Mouse (Mus musculus) liver, embryonic 14.5 days (tissue): ENCODE results near the gene Mical2. TPM values are rescaled to one million over a fixed set of nuclear protein-coding genes. Genes with fewer than 3 reads are reported as not detected.

ENCODE experiments used
- ATAC-seq: fragments of 200-750 bp; cut with Nextera tagmentation; 2 replicates; pipeline ENCODE4 v1.8.0; 2017; ENCODE audit warnings: moderate number of reproducible peaks, mild to moderate bottlenecking, moderate library complexity; ENCODE audit not compliant: insufficient read depth
- DNase-seq, 3 experiments: peaks; one replicate each; pipeline ENCODE4 v3.0.0-alpha.2; 2012 to 2013; ENCODE audit warnings: low read depth in 3 of 3, low spot score in 3 of 3
- H3K27ac ChIP-seq: fragments of 300-500 bp; sonication (generic); 2 replicates; pipeline ENCODE4 v1.5.1; 2014; ENCODE audit warnings: moderate library complexity, mild to moderate bottlenecking, control low read depth, inconsistent platforms
- H3K27me3 ChIP-seq: fragments of 300-500 bp; sonication (generic); 2 replicates; pipeline ENCODE4 v1.6.1; 2014; ENCODE audit warnings: mild to moderate bottlenecking, low read length, moderate library complexity; ENCODE audit not compliant: control insufficient read depth, insufficient read depth
- H3K36me3 ChIP-seq: fragments of 300-500 bp; sonication (generic); replicated peaks from 2 replicates; pipeline ENCODE4 v1.6.1; 2014; ENCODE audit warnings: low read depth; ENCODE audit not compliant: control insufficient read depth, insufficient read depth
- H3K4me1 ChIP-seq, 2 experiments: fragments of 200-500 bp in 1 of 2; fragments of 300-500 bp in 1 of 2; sonication (generic) in 1 of 2; replicated peaks; 2 replicates each; pipeline ENCODE4 v1.6.1; 2012 to 2014; ENCODE audit warnings: antibody characterized with exemption in 1 of 2, inconsistent platforms in 1 of 2, low read length in 1 of 2; ENCODE audit not compliant: control insufficient read depth in 2 of 2, insufficient read depth in 2 of 2
- H3K4me2 ChIP-seq: fragments of 300-500 bp; sonication (generic); 2 replicates; pipeline ENCODE4 v1.6.1; 2014; ENCODE audit warnings: low read depth, mild to moderate bottlenecking, control low read depth, moderate library complexity
- H3K4me3 ChIP-seq, 2 experiments: fragments of 200-500 bp in 1 of 2; fragments of 300-500 bp in 1 of 2; sonication (generic) in 1 of 2; 2 replicates each; pipeline ENCODE4 v1.5.1; 2012 to 2014; ENCODE audit warnings: low read depth in 2 of 2, low read length in 2 of 2, mild to moderate bottlenecking in 2 of 2, control low read depth in 1 of 2, inconsistent platforms in 1 of 2, moderate library complexity in 1 of 2; ENCODE audit not compliant: insufficient read depth in 1 of 2
- H3K9ac ChIP-seq: fragments of 300-500 bp; sonication (generic); replicated peaks from 2 replicates; pipeline ENCODE4 v1.6.1; 2014; ENCODE audit warnings: mild to moderate bottlenecking, control low read depth, moderate library complexity
- H3K9me3 ChIP-seq: fragments of 300-500 bp; sonication (generic); 2 replicates; pipeline ENCODE4 v1.6.1; 2016; ENCODE audit warnings: low read length, mixed read lengths; ENCODE audit not compliant: control insufficient read depth
- CTCF ChIP-seq: IDR thresholded peaks from 2 replicates; pipeline ENCODE4 v1.5.1; 2016; ENCODE audit warnings: antibody characterized with exemption, low read depth, control low read depth
- EP300 ChIP-seq: IDR thresholded peaks from 2 replicates; pipeline ENCODE4 v1.6.1; 2016; ENCODE audit warnings: antibody characterized with exemption, low read depth
- WGBS: fragments of 180-500 bp; shearing (Covaris S2); extraction: QIAGEN DNeasy Blood & Tissue Kit; methylation state at CpG from one replicate; pipeline ENCODE4 v1.1.7; 2014; ENCODE audit not compliant: insufficient replicate concordance; 5-methylcytosine and 5-hydroxymethylcytosine counted together
- polyA plus RNA-seq, 2 experiments: library from polyadenylated mRNA; depleted of rRNA in 1 of 2; stranded (reverse) in 1 of 2; unstranded in 1 of 2; fragments of >200 nt; fragmentation: Nextera tagmentation in 1 of 2; extraction: Ambion mirVana in 1 of 2; gene quantifications; 2 replicates each; pipeline versions ENCODE4 v1.2.1 to v1.2.3; 2012 to 2014

Gene Mical2
- polyA plus RNA-seq (2012; rRNA removed) (1.3 and 1.4 TPM in 2 replicates), polyA plus RNA-seq (2014; fragmentation: Nextera tagmentation; extraction: Ambion mirVana) (1.1 and 1.2 TPM in 2 replicates)

GRCm38 (mm10) chr7:112225615-112226262 lies at the start of gene Mical2:
Gene Mical2 (plus strand): TSS chr7:112225856.
- Histone ChIP-seq H3K36me3 (no peaks in the 10 kb centered on the region), H3K4me2 (peak within 1 kb of the TSS; percentile 67), H3K9ac (peak within 1 kb of the TSS; percentile 23; the same call in 1 of the 2 replicates), H3K9me3 (no peaks in the 10 kb centered on the region), H3K4me3 (peak within 1 kb of the TSS; percentile 52 to 56), H3K4me1 (0 out of 4 replicates have a peak, but pooled peaks cover 0 to 2% of the 10 kb centered on the region in 2 experiments), H3K27ac (no peak within 1 kb of the TSS), H3K27me3 (peaks cover 8% of the 10 kb centered on the region)
- WGBS, result under 1% methylated on average over 53 of the region's 53 CpGs
- peak; percentile 31 to 42 (median 41) for DNase-seq
- no peak for TF ChIP-seq EP300
- TF ChIP-seq CTCF, result no peak
- peak; percentile 92 for ATAC-seq

GRCm38 (mm10) chr7:112176627-112177026 lies 49.0 kb upstream of the Mical2 start:
- WGBS, result 52% methylated on average over 2 of the region's 2 CpGs
- Histone ChIP-seq H3K9me3 (no peaks in the 10 kb centered on the region), H3K4me2 (no peak overlapping the region), H3K4me1 (no peaks in the 10 kb centered on the region; a peak in 1 of 4 replicates), H3K9ac (no peak overlapping the region), H3K36me3 (no peaks in the 10 kb centered on the region), H3K27ac (no peak overlapping the region), H3K27me3 (no peaks in the 10 kb centered on the region), H3K4me3 (no peak overlapping the region)
- TF ChIP-seq EP300 (no peak), CTCF (no peak)
- DNase-seq, result no peak
- no peak for ATAC-seq

- Histone ChIP-seq H3K4me2 (no peak overlapping the region), H3K27ac (no peak overlapping the region), H3K9ac (no peak overlapping the region), H3K27me3 (no peaks in the 10 kb centered on the region), H3K4me1 (peaks cover 0 to 2% of the 10 kb centered on the region in 2 experiments; a peak in 2 of 4 replicates), H3K36me3 (no peaks in the 10 kb centered on the region), H3K9me3 (no peaks in the 10 kb centered on the region), H3K4me3 (no peak overlapping the region)
- peak; percentile 33 to 42 (median 42) for DNase-seq
- peak; percentile 61; the same call in 1 of the 2 replicates for ATAC-seq
- TF ChIP-seq EP300, result no peak
- TF ChIP-seq CTCF, result peak; percentile 93
- WGBS, result 11% methylated on average over 7 of the region's 10 CpGs
These were observed 45.4 kb upstream of the Mical2 start for GRCm38 (mm10) chr7:112180235-112180705.

GRCm38 (mm10) chr7:112183258-112183841 lies 42.3 kb upstream of the Mical2 start:
- Histone ChIP-seq H3K9ac (no peak overlapping the region), H3K9me3 (no peaks in the 10 kb centered on the region), H3K27ac (no peak overlapping the region), H3K4me2 (no peak overlapping the region), H3K27me3 (no peaks in the 10 kb centered on the region), H3K4me1 (peaks cover 0 to 2% of the 10 kb centered on the region in 2 experiments; a peak in 2 of 4 replicates), H3K4me3 (no peak overlapping the region), H3K36me3 (no peaks in the 10 kb centered on the region)
- no peak for TF ChIP-seq EP300
- TF ChIP-seq CTCF, result peak; percentile 97
- WGBS, result 26% methylated on average over 5 of the region's 5 CpGs
- DNase-seq (peak; percentile 36 to 43 (median 38)), ATAC-seq (0 out of 2 replicates have a peak, but pooled peaks have one; percentile 27)

- H3K4me1 ChIP-seq, result peaks cover 0 to 2% of the 10 kb centered on the region in 2 experiments; a peak in 2 of 4 replicates
- H3K9me3 ChIP-seq, result no peaks in the 10 kb centered on the region
- no peaks in the 10 kb centered on the region for H3K36me3 ChIP-seq
- H3K4me3 ChIP-seq, result no peak overlapping the region
- no peak overlapping the region for H3K9ac ChIP-seq
- 67% methylated on average over 6 of the region's 6 CpGs for WGBS
- DNase-seq, result no peak
- H3K27me3 ChIP-seq, result no peaks in the 10 kb centered on the region
- TF ChIP-seq EP300 (no peak), CTCF (no peak)
- H3K4me2 ChIP-seq, result no peak overlapping the region
- ATAC-seq, result no peak
- H3K27ac ChIP-seq, result no peak overlapping the region
These were observed 41.0 kb upstream of the Mical2 start for GRCm38 (mm10) chr7:112184519-112185225.
